Mouse (Mus musculus) testis, adult 2 months (tissue): Measurements from ENCODE around the gene Unc13a. TPM values are rescaled to one million over a fixed set of nuclear protein-coding genes. Genes with fewer than 3 reads are reported as not detected.
A peak's percentile ranks its signal among the peaks of the same experiment; 100 is the strongest.

Source experiments
- H3K27ac ChIP-seq: fragments of 200-500 bp; 2 replicates; pipeline ENCODE4 v1.5.1; 2012; ENCODE audit warnings: low read depth, low read length; ENCODE audit not compliant: control insufficient read depth, insufficient read depth
- H3K27me3 ChIP-seq: fragments of 200-500 bp; 2 replicates; pipeline ENCODE4 v1.6.1; 2012; ENCODE audit warnings: mild to moderate bottlenecking, low read length, moderate library complexity; ENCODE audit not compliant: control insufficient read depth, insufficient read depth
- H3K36me3 ChIP-seq: fragments of 200-500 bp; 2 replicates; pipeline ENCODE4 v1.6.1; 2012; ENCODE audit warnings: mild to moderate bottlenecking, low read length; ENCODE audit not compliant: control insufficient read depth, insufficient read depth
- H3K4me1 ChIP-seq: fragments of 200-500 bp; 2 replicates; pipeline ENCODE4 v1.6.1; 2012; ENCODE audit warnings: low read length; ENCODE audit not compliant: control insufficient read depth, insufficient read depth
- H3K4me3 ChIP-seq: fragments of 200-500 bp; 2 replicates; pipeline ENCODE4 v1.5.1; 2012; ENCODE audit warnings: low read depth, mild to moderate bottlenecking, low read length, moderate library complexity, mixed read lengths; ENCODE audit not compliant: control insufficient read depth
- CTCF ChIP-seq: fragments of 200-500 bp; IDR thresholded peaks from 2 replicates; pipeline ENCODE4 v1.5.1; 2012; ENCODE audit warnings: low read depth, mild to moderate bottlenecking, inconsistent platforms, low read length, moderate library complexity; ENCODE audit not compliant: control insufficient read depth, insufficient read depth, insufficient replicate concordance
- POLR2A ChIP-seq: fragments of 200-500 bp; IDR thresholded peaks from 2 replicates; pipeline ENCODE4 v1.6.1; 2012; ENCODE audit warnings: low read depth, mild to moderate bottlenecking, inconsistent platforms, low read length, moderate library complexity; ENCODE audit not compliant: control insufficient read depth
- polyA plus RNA-seq: library from polyadenylated mRNA; depleted of rRNA; stranded (reverse); fragments of >200 nt; gene quantifications from 2 replicates; pipeline ENCODE4 v1.2.3, GENCODE M21; 2012

Unc13a gene
- polyA plus RNA-seq, 1 experiment: 0.33 TPM

- TF ChIP-seq CTCF (no peak), POLR2A (no peak)
- no peaks in the 10 kb centered on the region for H3K36me3 ChIP-seq
- H3K27ac ChIP-seq: no peak overlapping the region
- H3K4me1 ChIP-seq: peaks cover 6% of the 10 kb centered on the region
- H3K27me3 ChIP-seq: no peaks in the 10 kb centered on the region
- H3K4me3 ChIP-seq: no peak overlapping the region
These were observed 74.8 kb downstream of the Unc13a start for GRCm38 (mm10) chr8:71596798-71597197.

DNA sequence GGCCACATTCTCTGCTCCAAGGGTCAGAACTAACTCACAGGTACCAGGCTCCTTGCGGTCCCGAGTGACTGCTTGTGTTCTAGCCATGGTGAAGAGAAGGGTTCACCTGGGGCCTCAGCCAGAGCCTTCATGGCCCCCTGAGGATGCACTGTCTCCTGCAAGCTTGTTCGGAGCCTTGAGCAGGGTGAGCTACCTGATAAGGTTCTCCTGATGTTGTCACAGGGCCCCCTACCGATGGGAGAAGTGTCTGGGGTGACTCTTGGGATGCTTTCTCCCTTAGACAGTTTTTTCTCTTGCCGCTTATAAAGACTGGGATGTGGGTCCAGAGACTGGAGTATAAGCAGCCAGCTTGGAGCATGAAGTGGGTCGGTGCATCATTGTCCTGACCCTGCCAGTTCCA, 75.2 kb downstream of the Unc13a start:
- no peak overlapping the region for H3K27ac ChIP-seq
- H3K4me3 ChIP-seq: no peak overlapping the region
- peaks cover 8% of the 10 kb centered on the region for H3K4me1 ChIP-seq
- TF ChIP-seq POLR2A (no peak), CTCF (no peak)
- no peaks in the 10 kb centered on the region for H3K27me3 ChIP-seq
- no peaks in the 10 kb centered on the region for H3K36me3 ChIP-seq

DNA sequence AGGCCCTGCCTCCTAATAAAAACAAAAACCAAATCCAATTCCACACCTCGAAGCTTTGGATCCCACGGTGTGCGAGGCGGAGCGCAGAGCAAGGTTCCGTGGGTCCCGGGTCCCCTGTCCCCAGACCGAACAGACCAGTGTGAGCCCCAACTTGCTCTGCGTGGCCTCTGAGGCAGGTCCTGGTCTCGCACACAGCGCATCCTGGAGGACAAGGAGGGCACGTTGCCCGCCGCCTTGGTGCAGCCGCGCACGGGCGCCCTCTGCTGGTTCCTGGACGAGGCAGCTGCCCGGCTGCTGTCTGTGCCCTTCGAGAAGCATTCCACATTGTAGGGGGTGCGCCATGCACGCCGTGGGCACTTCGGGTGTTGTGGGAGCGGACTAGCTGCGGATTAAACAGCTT, 75.7 kb downstream of the Unc13a start:
- H3K27ac ChIP-seq: no peak overlapping the region
- no peaks in the 10 kb centered on the region for H3K36me3 ChIP-seq
- peaks cover 12% of the 10 kb centered on the region for H3K4me1 ChIP-seq
- TF ChIP-seq CTCF (peak; percentile 87; the same call in 1 of the 2 replicates), POLR2A (no peak)
- H3K27me3 ChIP-seq: no peaks in the 10 kb centered on the region
- H3K4me3 ChIP-seq: no peak overlapping the region; the same call in 1 of the 2 replicates

DNA sequence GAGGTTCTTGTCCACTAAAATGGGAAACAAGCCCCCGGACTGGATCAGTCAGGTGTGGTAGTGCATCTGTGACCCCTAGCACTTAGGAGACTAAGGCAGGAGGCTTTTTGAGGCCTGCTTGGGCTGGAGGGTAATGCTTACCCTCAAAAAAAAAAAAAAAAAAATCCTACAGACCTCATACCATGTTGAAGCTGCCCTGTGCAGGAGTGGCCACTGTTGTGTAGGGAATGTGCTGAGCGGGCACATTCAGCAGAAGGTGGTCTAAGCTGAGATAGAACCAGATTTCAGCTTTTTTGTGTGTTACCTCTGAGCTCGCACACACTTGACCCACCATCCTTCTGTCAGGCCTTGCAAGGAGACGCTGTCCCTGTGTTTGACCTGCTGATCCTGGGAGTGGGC, 77.2 kb downstream of the Unc13a start:
- Histone ChIP-seq H3K27me3 (no peaks in the 10 kb centered on the region), H3K36me3 (no peaks in the 10 kb centered on the region), H3K4me1 (peaks cover 13% of the 10 kb centered on the region), H3K27ac (no peak overlapping the region), H3K4me3 (no peak overlapping the region)
- TF ChIP-seq POLR2A: no peak
- TF ChIP-seq CTCF: no peak

DNA sequence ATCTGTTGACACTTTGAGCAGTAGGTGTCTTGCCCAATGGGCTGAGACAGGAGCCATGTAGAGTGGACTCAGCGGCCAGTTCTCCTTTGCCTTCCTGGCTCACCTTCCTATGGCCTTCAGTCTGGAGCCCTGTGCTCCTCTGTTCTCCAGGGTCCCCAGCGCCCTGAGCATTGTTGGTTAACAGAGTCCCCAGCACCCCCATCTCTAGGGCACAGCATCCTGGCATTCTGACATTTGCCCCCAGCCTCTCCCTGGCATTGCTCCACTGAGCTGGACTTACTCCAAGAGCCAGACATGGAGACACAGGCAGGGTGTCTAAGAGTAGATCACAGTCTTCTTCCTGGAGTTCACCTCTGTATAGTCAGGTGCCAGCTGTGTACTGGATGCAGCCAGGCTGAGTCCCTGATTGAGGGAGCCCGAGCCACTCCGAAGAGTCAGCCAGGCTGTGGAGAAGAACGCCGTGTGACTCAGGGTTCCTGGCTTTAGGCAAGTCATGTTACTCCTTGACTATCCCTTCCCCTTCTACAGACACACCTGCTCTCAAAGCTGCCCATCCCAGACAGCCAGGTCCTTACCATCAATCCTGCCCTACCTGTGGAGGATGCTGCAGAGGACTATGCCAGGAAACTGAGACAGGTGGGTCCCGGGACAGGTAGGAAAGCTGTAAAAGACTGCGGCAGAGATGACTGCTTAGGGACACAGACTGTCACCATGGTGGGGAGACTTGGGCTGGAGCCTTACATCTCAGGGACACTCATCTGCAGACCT, 77.8 kb downstream of the Unc13a start:
- TF ChIP-seq CTCF (no peak), POLR2A (no peak)
- no peaks in the 10 kb centered on the region for H3K27me3 ChIP-seq
- H3K27ac ChIP-seq: no peak overlapping the region
- H3K36me3 ChIP-seq: no peaks in the 10 kb centered on the region
- H3K4me1 ChIP-seq: peaks cover 13% of the 10 kb centered on the region
- H3K4me3 ChIP-seq: no peak overlapping the region

DNA sequence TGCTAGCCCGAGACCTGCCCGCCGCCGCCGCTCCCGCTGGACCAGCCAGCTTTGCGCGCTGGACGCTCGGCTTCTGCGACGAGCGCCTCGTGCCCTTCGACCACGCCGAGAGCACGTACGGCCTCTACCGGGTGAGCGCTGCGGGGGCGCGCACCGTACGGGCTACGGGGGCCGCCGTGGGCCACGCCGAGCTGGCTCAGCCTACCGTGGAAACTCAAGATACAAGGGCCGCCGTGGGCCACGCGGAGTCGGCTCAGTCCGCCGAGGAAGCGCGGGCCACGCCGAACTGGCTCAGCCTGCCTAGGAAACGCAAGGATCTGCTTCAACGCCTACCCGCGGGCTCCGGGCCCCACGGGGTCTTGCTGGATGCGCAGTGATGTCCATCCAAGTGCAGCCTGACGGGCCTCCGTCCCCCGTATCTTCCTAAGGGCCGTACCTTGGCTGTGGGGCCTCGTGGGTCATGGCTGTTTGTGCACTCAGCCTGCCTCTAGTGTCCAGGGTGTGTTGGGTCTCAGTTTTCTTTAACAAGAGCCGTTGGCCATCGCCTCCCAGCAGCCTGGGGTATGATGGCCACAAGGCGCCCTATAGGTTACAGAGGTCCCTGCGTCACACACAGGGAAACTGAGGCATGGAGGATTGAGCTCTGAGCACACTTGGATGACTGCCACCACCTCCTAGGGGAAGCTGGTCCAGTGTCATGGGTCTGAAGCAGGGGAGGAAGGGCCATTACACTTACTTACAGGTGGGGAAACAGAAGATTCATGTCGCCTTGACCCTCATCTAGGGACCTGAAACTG, 79.0 kb downstream of the Unc13a start:
- no peaks in the 10 kb centered on the region for H3K27me3 ChIP-seq
- H3K36me3 ChIP-seq: no peaks in the 10 kb centered on the region
- H3K4me1 ChIP-seq: peaks cover 13% of the 10 kb centered on the region
- H3K27ac ChIP-seq: peak overlapping the region; percentile 76
- TF ChIP-seq CTCF: no peak
- peak; percentile 48; the same call in 1 of the 2 replicates for TF ChIP-seq POLR2A
- H3K4me3 ChIP-seq: peak overlapping the region; percentile 83

- TF ChIP-seq CTCF (no peak), POLR2A (peak; percentile 86)
- Histone ChIP-seq H3K27me3 (no peaks in the 10 kb centered on the region), H3K4me3 (peak within 1 kb of the TSS; percentile 83)
These were observed 79.8 kb downstream of the Unc13a start, which contains the start of gene Pgls for GRCm38 (mm10) chr8:71591471-71592373. TSS of gene Pgls (plus strand) at chr8:71592176.

More at GRCm38 (mm10) chr8:71591471-71592373, 79.8 kb downstream of the Unc13a start, which contains the start of gene Pgls:
- peaks cover 13% of the 10 kb centered on the region for H3K4me1 ChIP-seq
- no peaks in the 10 kb centered on the region for H3K36me3 ChIP-seq
- peak within 1 kb of the TSS; percentile 76 for H3K27ac ChIP-seq
